Mouse (Mus musculus): ENCODE measurements around the gene Prm2. TPM values are rescaled to one million over a fixed set of nuclear protein-coding genes. Genes with fewer than 3 reads are reported as not detected.

Gene Prm2
- polyA plus RNA-seq, 1 experiment from 2014 or later, result not detected

Other genes with a start within 250 kb of the Prm2 start
- 2.5 and 2.7 TPM in 2 replicates for gene Socs1, start 10.6 kb downstream of the Prm2 start, polyA plus RNA-seq (2014; fragmentation: Nextera tagmentation; extraction: Ambion mirVana)
- gene Tnp2, start 7.5 kb downstream of the Prm2 start, polyA plus RNA-seq (2014; fragmentation: Nextera tagmentation; extraction: Ambion mirVana), result not detected in 2 replicates
- not detected in 2 replicates for gene Prm3, start 5.2 kb downstream of the Prm2 start, polyA plus RNA-seq (2014; fragmentation: Nextera tagmentation; extraction: Ambion mirVana)
- 0.74 TPM in 1 of 2 replicates, not detected in the other for gene Prm1, start 9.7 kb upstream of the Prm2 start, polyA plus RNA-seq (2014; fragmentation: Nextera tagmentation; extraction: Ambion mirVana)
- gene Gm11172, start 16.8 kb upstream of the Prm2 start, polyA plus RNA-seq (2014; fragmentation: Nextera tagmentation; extraction: Ambion mirVana), result not detected in 2 replicates
- gene Rmi2, start 38.9 kb upstream of the Prm2 start, polyA plus RNA-seq (2014; fragmentation: Nextera tagmentation; extraction: Ambion mirVana), result 0.46 and 0.55 TPM in 2 replicates